Mouse (Mus musculus) v-Abl transformed pro-B cells (cell line): ENCODE data around the gene Nr1h3.

Source experiments
- in situ Hi-C, 2 experiments: fragments of 400-800 bp; cut with MboI; formaldehyde crosslinking; loops; one replicate each; pipeline ENCODE4 v1.15.1; 2025; ENCODE audit not compliant: unreplicated experiment in 2 of 2

The Nr1h3 gene

DNA sequence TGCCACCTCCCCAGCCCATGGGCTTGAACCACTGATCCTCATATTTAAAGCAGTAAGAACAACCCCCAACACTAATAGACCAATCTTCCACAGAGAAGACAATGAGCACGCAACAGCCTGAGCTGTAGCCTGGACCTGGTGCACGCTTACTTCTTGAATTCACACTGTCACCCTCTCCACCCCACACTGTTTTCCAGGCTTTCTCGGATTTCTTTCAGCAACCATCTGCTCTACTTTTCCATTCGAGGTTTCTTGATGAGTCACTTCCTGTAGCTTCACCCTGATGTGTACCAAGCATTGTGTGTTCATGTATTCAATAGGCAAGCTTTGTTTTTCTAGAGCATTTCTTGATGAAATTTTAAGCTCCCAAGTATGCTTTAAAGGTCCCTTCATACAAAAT, 15.2 kb downstream of the Nr1h3 start:
- in situ Hi-C loops: no loop called here

- in situ Hi-C loops: no loop called here
Measured at GRCm38 (mm10) chr2:91186208-91186607, 16.4 kb downstream of the Nr1h3 start.

DNA sequence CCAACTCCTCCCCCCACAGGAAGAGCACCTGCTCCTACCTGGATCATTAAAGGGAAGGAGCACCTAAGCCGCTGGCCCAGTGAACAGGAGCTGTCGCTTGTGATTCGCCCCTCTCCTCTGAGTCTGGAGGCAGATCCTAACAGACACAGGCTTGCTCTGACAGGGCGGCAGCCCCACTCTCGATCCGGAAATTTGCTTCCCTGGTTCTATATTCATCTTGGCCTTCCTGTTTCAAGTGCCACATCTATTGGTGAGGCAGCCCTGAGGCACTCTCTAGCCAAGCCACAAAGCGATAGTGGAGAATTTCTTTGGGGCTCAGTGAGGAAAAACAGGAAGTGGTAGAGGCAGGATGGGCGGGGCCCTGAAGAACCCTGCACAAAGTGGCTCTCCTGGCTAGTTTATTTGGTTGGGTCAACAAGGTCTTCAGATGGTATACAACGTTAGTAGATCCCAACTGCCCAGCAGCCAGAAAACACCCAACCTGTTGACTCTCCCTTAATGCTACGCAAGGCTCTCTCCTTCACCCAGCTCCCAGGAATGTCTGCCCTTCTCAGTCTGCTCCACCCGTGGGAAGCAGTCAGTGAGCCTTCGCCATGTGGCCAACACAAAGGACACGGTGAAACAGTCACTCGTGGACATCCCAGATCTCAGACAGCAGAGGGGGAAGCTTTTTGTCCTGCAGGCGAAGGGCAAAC, 18.8 kb downstream of the Nr1h3 start, which contains the start of gene Madd:
TSS of gene Madd (minus strand) at position 127 of the 695 bp plus-strand sequence.
- in situ Hi-C loops: no loop called here

- in situ Hi-C loops: no loop called here
Measured at GRCm38 (mm10) chr2:91183148-91183513, 19.5 kb downstream of the Nr1h3 start.

GRCm38 (mm10) chr2:91182405-91183147, 20.1 kb downstream of the Nr1h3 start:
- in situ Hi-C loops: no loop called here

- in situ Hi-C loops: no loop called here
Measured at GRCm38 (mm10) chr2:91182016-91182404, 20.6 kb downstream of the Nr1h3 start.

GRCm38 (mm10) chr2:91180706-91181105, 21.9 kb downstream of the Nr1h3 start:
- in situ Hi-C loops: no loop called here

DNA sequence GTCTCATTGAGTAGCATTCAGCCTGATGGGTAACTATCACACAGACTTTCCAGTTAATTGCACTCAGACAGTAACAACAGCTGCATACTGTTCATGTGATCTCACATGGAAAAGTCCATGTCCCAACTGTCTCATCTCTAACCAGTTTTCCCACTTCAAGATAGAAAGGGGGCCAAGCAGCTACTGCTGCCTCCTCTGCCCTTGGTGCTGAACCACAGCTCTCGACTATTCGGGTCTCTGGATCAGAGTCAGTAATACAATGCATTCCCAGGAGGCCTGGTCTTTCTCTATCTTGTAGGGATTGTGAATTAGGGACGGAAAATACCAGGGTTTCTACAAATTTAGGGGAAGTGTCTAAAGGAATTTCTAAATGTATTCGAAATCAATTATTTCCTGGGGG, 22.8 kb downstream of the Nr1h3 start:
- in situ Hi-C loops: no loop called here

- in situ Hi-C loops: no loop called here
Measured at GRCm38 (mm10) chr2:91176234-91176633, 26.4 kb downstream of the Nr1h3 start.

DNA sequence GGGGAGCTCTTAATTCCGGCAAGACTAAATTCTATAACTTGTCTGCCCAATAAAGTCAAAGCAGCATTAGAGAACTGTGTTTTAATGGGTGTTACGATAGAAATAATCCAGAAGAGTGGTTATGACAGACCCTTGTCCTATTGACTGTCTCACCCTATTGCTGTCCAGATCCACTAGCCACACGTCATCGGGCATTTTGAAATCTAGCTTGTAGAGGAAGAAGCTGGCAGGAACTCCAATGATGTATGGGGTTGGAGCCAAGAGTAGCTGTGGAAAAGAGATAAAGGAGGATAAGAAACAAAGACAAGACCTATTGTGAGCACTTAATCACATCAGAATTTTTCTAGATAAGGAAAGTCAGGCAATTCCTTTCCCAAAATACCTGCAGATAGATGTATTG, 27.1 kb downstream of the Nr1h3 start:
- in situ Hi-C loops: no loop called here

DNA sequence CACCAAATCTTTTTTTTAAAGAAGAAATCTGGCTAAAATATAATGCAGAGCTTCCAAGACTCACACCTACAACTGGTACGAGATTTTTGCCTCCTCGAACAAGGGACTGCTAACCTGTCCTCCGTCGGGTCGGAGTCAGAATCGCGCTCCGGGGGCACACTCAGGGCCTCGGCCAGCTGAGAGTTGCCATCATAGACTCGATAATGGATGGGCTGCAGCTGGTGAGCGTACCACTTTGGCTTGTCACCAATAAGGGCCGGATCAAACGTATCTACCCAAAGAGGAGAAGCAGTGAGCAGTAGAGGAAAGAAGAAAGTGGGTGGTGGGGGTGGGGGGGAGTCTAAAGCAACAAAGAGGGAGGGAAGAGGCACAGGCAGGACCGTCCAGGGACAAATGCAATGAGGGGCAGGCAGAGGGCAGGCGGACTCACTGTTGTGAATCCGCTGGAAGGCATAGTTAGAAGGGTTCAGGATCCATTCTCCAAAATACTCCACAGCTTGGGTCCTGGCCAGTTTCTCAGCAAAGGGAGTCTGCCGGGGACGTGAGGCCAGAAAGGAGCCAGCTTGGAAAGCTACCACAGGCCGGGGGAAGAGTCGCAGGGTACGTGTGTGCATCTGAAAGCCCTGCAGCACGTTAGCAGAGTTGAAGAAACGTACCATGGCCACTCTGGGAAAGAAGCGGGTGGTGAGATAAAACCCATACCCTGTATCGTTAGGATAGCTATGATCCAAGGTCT, 32.9 kb downstream of the Nr1h3 start:
- in situ Hi-C loops: loop anchor here in 1 of 2 experiments (10.0 kb wide), 1 partner anchor 405 kb away; no protein-coding TSS in a partner anchor

GRCm38 (mm10) chr2:91167629-91168028, 35.0 kb downstream of the Nr1h3 start:
- in situ Hi-C loops: loop anchor here in 1 of 2 experiments (10.0 kb wide), 1 partner anchor 403 kb away; no protein-coding TSS in a partner anchor

- in situ Hi-C loops: loop anchor here in 1 of 2 experiments (10.0 kb wide), 1 partner anchor 400 kb away; no protein-coding TSS in a partner anchor
Measured at GRCm38 (mm10) chr2:91164991-91165390, 37.6 kb downstream of the Nr1h3 start.

DNA sequence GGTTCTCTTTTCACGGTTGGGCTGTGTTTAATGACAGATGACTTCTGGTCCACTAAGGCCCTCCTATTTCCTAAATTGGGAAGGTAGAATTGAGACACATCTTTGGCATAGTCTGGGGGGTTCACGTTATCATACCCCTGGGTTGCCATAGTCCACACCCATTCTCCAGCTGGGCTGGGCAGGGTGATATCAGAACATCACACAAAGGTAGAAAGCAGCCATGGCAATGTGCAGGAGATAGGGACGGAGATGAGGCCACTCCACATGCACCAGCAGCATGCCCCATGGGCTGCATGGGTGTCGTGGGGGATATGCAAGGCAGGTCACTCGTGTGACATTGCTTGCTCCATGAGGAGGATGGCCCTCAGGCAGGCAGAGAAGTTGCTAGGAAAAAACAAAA, 39.1 kb downstream of the Nr1h3 start:
- in situ Hi-C loops: loop anchor here in 1 of 2 experiments (10.0 kb wide), 1 partner anchor 399 kb away; no protein-coding TSS in a partner anchor

- in situ Hi-C loops: loop anchor here in 1 of 2 experiments (10.0 kb wide), 1 partner anchor 398 kb away; no protein-coding TSS in a partner anchor
Measured at GRCm38 (mm10) chr2:91162952-91163351, 39.7 kb downstream of the Nr1h3 start.

- in situ Hi-C loops: loop anchor here in 1 of 2 experiments (10.0 kb wide), 1 partner anchor 396 kb away; no protein-coding TSS in a partner anchor
Measured at GRCm38 (mm10) chr2:91160591-91160990, 42.0 kb downstream of the Nr1h3 start.

DNA sequence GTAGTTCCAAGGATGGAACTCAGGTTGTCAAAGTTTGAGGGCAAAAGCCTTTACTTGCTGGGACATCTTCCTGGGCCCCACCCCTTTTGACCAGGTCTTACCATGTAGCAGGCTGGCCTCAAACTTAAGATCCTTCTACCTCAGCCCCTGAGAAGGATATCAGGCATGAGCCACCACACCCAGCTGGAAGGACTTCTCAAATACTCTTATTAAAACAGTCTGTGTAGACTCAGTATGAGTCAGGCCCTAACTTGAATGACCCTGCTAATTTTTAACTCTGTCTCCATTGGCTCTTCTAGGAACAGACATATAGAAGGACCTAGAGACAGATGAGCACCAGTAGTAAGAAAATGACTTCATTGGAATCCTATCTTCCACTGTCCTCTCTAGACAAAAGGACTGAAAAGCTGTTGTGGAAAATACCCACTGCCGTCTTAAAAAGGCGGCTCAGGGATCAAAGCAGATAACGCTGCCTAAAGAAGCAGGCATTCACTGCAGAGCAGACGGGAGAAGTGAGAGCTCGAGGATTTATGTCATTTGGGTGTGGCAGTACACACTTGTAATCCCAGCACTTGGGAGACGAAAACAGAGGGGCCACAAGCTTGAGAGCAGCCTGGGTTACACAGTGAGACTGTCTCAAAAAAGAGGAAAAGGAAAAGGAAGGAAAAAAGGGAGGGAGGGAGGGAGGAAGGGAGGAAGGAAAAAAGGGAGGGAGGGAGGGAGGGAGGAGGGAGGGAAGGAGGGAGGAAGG, 45.5 kb downstream of the Nr1h3 start:
- in situ Hi-C loops: no loop called here

GRCm38 (mm10) chr2:91154091-91154490, 48.5 kb downstream of the Nr1h3 start:
- in situ Hi-C loops: no loop called here

- in situ Hi-C loops: no loop called here
Measured at GRCm38 (mm10) chr2:91152885-91153377, 49.7 kb downstream of the Nr1h3 start.

GRCm38 (mm10) chr2:91151331-91151730, 51.3 kb downstream of the Nr1h3 start:
- in situ Hi-C loops: no loop called here
